Mouse (Mus musculus) embryonic facial prominence, embryonic 15.5 days (tissue): ENCODE measurements around the gene Rabgap1l. TPM values are rescaled to one million over a fixed set of nuclear protein-coding genes. Genes with fewer than 3 reads are reported as not detected.

Experiments
- ATAC-seq: fragments of 200-750 bp; cut with Nextera tagmentation; 2 replicates; pipeline ENCODE4 v1.8.0; 2017; ENCODE audit warnings: low read depth, moderate TSS enrichment; ENCODE audit not compliant: insufficient number of reproducible peaks, low FRiP score, low TSS enrichment
- H3K27ac ChIP-seq: fragments of 300-500 bp; sonication (generic); replicated peaks from 2 replicates; pipeline ENCODE4 v1.5.1; 2015; ENCODE audit warnings: mild to moderate bottlenecking, inconsistent platforms
- H3K27me3 ChIP-seq: fragments of 300-500 bp; sonication (generic); 2 replicates; pipeline ENCODE4 v1.6.1; 2015; ENCODE audit warnings: inconsistent platforms
- H3K36me3 ChIP-seq: fragments of 300-500 bp; sonication (generic); 2 replicates; pipeline ENCODE4 v1.6.1; 2015; ENCODE audit warnings: mild to moderate bottlenecking, inconsistent platforms
- H3K4me1 ChIP-seq: fragments of 300-500 bp; sonication (generic); 2 replicates; pipeline ENCODE4 v1.6.1; 2015; ENCODE audit warnings: inconsistent platforms
- H3K4me2 ChIP-seq: fragments of 300-500 bp; sonication (generic); replicated peaks from 2 replicates; pipeline ENCODE4 v1.6.1; 2015; ENCODE audit warnings: mild to moderate bottlenecking, inconsistent platforms
- H3K4me3 ChIP-seq: fragments of 300-500 bp; sonication (generic); replicated peaks from 2 replicates; pipeline ENCODE4 v1.5.1; 2015; ENCODE audit warnings: mild to moderate bottlenecking, inconsistent platforms
- H3K9ac ChIP-seq: fragments of 300-500 bp; sonication (generic); 2 replicates; pipeline ENCODE4 v1.6.1; 2015; ENCODE audit warnings: inconsistent platforms
- H3K9me3 ChIP-seq: fragments of 300-500 bp; sonication (generic); replicated peaks from 2 replicates; pipeline ENCODE4 v1.6.1; 2016; ENCODE audit warnings: inconsistent platforms
- WGBS: fragments of 180-500 bp; shearing (Covaris S2); methylation state at CpG from one replicate; pipeline ENCODE4 v1.1.7; 2015; 5-methylcytosine and 5-hydroxymethylcytosine counted together
- polyA plus RNA-seq: library from polyadenylated mRNA; unstranded; fragments of >200 nt; fragmentation: Nextera tagmentation; extraction: Ambion mirVana; gene quantifications from 2 replicates; pipeline ENCODE4 v1.2.1, GENCODE M21; 2015

The Rabgap1l gene
- polyA plus RNA-seq, 1 experiment from 2014 or later: 20.7 TPM

DNA sequence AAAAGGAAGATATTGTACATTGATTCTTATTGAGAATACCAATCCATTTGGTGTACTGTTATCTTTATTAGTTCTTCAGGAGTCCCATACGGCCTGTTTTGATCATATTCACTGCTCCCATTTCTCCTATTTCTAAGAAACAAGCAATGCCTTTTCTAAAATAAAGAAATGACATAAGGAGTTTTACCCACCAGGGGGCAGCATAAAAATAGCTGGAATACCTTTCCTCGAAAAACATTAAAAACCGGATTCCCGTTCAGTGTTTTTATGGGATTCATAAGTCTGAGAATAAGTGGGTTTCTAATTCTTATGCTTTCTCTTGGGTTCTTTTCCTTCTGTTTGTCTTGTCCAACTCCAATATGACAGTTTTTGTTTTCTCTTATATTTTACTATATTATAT lies 562.0 kb downstream of the Rabgap1l start:
- no peak for ATAC-seq
- H3K9me3 ChIP-seq: no peaks in the 10 kb centered on the region
- no peak overlapping the region for H3K27ac ChIP-seq
- H3K4me2 ChIP-seq: no peak overlapping the region
- H3K27me3 ChIP-seq: no peaks in the 10 kb centered on the region
- no peaks in the 10 kb centered on the region for H3K36me3 ChIP-seq
- no peak overlapping the region for H3K4me3 ChIP-seq
- 30% methylated on average over 4 of the region's 4 CpGs for WGBS
- no peak overlapping the region for H3K9ac ChIP-seq
- 0 out of 2 replicates have a peak, but pooled peaks cover 5% of the 10 kb centered on the region for H3K4me1 ChIP-seq

DNA sequence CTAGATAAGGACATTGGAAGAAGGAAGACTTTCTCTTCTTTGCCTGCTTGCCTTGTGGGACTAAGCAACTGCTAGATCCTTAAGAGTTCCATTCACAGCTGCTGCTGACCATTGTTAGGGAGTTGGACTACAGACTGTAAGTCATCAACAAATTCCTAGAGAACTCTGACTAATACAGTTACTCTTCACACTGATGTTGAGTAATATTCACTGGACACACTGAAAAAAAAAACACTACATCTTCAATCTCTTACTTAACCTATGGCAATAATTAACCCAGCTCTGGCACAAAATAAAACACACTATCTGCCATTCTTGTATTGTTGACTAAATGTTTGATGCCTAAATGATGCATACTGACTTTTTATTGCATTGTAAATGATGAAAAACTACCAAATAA lies 565.2 kb downstream of the Rabgap1l start:
- Histone ChIP-seq H3K27me3 (no peaks in the 10 kb centered on the region), H3K36me3 (no peaks in the 10 kb centered on the region), H3K4me3 (no peak overlapping the region), H3K9ac (no peak overlapping the region), H3K4me1 (no peaks in the 10 kb centered on the region), H3K9me3 (no peaks in the 10 kb centered on the region), H3K27ac (no peak overlapping the region), H3K4me2 (no peak overlapping the region)
- no peak for ATAC-seq

DNA sequence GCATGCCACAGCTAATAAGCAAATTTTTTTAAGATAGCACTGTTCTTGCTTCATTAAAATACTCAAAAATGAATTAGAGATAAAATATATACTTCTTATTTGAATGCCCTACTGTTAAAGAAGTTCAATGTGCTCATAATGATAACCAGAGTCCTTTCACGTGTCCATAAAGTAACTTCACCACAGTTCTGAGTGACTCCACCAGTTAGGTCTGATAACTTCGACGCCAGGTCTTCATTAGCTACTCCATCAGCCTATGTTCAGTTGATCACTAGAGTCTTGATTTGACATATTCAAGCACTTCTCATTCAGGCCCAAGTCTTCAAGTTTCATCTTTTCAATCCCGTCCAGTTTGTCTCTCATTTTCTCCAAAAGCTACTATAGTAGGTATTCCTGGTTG lies 565.8 kb downstream of the Rabgap1l start:
- Histone ChIP-seq H3K9ac (no peak overlapping the region), H3K27ac (no peak overlapping the region), H3K9me3 (no peaks in the 10 kb centered on the region), H3K27me3 (no peaks in the 10 kb centered on the region), H3K4me2 (no peak overlapping the region), H3K4me1 (no peaks in the 10 kb centered on the region), H3K4me3 (no peak overlapping the region), H3K36me3 (no peaks in the 10 kb centered on the region)
- WGBS: 88% methylated on average over 4 of the region's 4 CpGs
- no peak for ATAC-seq

DNA sequence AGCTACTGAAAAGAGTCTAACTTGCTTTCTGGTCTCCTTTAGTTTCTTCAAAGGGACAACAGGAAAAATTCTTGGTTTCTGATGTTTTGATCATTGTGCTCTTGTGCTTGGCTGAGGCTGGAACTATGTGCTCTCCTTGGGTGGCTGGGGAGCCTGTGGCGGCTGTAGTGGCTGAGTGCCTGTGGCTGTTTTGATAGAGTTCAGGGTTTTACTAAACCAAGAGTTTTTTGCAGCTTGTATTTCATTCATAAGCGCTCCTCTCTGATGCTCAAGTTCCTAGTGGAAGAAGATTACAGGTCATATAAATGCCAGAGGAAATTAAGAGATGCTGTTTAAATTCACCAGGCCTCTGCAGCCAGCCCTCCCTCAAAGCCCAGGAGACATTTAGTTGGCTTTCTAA lies 568.9 kb downstream of the Rabgap1l start:
- Histone ChIP-seq H3K36me3 (no peaks in the 10 kb centered on the region), H3K27me3 (no peaks in the 10 kb centered on the region), H3K9me3 (no peaks in the 10 kb centered on the region), H3K9ac (no peak overlapping the region), H3K4me2 (no peak overlapping the region), H3K27ac (no peak overlapping the region), H3K4me1 (no peaks in the 10 kb centered on the region), H3K4me3 (no peak overlapping the region)
- no peak for ATAC-seq
- 41% methylated on average over 2 of the region's 2 CpGs for WGBS

DNA sequence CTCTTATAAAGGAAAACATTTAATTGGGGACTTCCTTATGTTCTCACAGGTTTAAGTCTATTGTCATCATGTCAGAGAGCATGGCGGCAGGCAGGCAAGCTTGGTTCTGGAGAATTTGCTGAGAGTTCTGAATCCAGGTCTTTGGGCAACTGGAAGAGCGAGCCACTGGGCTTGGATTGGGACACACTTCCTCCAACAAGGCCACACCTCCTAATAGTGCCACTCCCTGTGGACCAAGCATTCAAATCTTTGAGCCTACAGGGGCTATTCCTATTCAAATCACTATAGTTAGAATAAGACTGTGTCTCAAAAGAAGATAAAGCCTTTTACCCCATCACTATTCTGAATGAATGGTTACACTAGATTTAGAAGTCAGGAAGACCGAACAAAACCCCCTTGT lies 575.1 kb downstream of the Rabgap1l start:
- no peak overlapping the region for H3K4me3 ChIP-seq
- no peaks in the 10 kb centered on the region for H3K27me3 ChIP-seq
- no peaks in the 10 kb centered on the region for H3K9me3 ChIP-seq
- no peaks in the 10 kb centered on the region for H3K4me1 ChIP-seq
- 87% methylated on average over 3 of the region's 3 CpGs for WGBS
- H3K9ac ChIP-seq: no peak overlapping the region
- H3K27ac ChIP-seq: no peak overlapping the region
- no peaks in the 10 kb centered on the region for H3K36me3 ChIP-seq
- no peak for ATAC-seq
- no peak overlapping the region for H3K4me2 ChIP-seq

DNA sequence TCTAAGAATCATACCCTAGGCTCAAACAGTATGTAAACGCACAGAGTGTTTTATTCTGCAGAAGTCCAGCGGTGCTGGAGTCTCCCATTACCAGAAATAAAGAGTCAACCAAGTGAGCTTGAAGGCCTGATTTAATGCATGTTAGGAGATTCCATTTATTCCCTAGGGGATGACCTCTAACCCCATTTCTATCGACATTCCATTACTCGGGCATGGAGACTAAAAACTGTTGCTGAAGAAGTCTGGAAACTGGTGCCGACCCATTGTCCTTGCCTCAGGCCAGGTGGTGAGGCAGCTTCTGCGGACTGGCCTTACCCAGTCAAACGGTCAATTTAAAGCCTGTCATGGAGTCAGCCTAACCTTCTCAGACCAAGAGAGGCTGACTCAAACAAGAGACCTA lies 578.8 kb downstream of the Rabgap1l start:
- WGBS: 76% methylated on average over 7 of the region's 7 CpGs
- Histone ChIP-seq H3K27ac (no peak overlapping the region), H3K36me3 (no peaks in the 10 kb centered on the region), H3K4me3 (no peak overlapping the region), H3K9ac (no peak overlapping the region), H3K27me3 (no peaks in the 10 kb centered on the region), H3K4me2 (no peak overlapping the region), H3K9me3 (no peaks in the 10 kb centered on the region), H3K4me1 (peaks cover 12% of the 10 kb centered on the region)
- ATAC-seq: no peak

DNA sequence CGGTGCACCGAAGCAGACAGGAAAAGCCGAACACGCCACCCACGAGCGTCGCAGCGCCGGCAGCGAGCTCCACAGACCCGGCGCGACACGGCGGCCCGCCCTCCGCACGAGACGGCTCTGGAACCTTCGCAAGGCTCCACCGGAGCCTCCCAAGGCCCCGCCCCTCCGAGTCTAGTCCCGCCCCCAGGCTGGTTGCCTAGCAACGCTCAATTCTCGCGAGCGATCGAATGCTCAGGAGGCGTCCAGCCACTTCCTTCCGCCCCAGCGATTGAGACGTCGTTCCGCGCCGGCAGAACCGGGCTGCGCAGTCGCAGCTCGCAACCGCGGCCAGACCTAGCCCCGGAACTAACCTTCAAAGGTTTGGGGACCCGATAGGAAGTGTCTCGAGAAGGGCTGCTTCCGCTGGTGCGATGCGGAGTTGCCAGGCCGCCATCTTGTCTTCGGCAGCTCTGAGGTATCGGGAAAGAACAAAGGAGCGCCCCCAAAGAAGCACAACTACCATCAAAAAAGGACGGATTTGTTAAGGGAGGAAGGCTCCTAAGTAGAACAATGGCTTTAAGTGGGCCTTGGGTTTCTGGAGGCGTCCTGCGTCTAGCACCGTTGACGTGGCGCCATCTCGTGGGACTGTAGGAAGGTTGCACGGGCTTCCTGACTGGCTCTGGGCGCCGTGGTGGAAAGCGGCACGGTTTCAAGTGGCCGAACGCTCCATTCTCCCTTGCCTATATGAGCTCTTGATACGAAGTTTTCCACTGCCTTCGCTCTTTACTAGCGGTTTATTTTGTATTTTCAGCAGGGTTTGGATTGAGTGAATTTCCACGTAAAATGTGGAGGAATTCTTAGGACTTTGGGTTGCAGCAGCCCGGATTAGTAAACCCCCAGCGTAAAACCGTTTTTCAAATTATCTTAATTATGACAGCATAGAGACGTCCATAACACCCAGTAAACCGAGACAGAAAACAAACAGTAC lies 580.0 kb downstream of the Rabgap1l start, which contains the start of gene Cacybp:
TSS of gene Cacybp (minus strand) at position 173 of the 967 bp plus-strand sequence.
- H3K4me3 ChIP-seq: peak within 1 kb of the TSS; percentile 87
- H3K27me3 ChIP-seq: no peaks in the 10 kb centered on the region
- WGBS: under 1% methylated on average over 76 of the region's 76 CpGs
- peak within 1 kb of the TSS; percentile 93 for H3K9ac ChIP-seq
- ATAC-seq: peak; percentile 99
- H3K4me1 ChIP-seq: peaks cover 12% of the 10 kb centered on the region
- H3K36me3 ChIP-seq: no peaks in the 10 kb centered on the region
- H3K9me3 ChIP-seq: no peaks in the 10 kb centered on the region
- peak within 1 kb of the TSS; percentile 99 for H3K27ac ChIP-seq
- peak within 1 kb of the TSS; percentile 57 for H3K4me2 ChIP-seq

DNA sequence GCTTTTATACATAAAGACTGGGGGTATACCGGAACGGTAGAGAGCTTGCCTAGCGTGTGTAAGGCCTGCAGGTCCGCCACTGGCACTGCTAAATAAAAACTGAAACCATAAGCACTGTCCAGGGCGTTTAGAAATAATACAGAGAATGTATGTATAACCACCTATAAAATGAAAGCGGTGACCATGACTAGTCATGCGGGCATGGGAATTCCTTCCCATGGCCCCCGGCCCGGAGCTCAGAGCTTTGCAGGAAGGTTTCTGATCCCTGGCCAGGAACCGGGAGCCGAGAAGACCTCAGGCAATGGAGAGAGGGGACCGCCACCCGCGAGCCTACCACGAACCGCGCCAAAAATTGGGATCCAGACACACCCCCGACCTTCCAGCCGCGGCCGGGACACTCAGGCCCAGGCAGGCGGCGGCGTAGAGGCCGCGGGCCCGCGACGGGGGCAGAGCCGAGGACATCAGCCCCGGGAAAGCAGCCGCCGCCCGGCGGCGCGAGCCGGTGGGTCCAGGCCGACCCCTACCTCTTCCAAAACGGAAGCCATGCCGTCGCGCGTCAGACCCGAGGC lies 580.8 kb downstream of the Rabgap1l start:
- Histone ChIP-seq H3K9ac (peak overlapping the region; percentile 93), H3K4me3 (peak overlapping the region; percentile 87), H3K4me1 (peaks cover 12% of the 10 kb centered on the region), H3K9me3 (no peaks in the 10 kb centered on the region), H3K27me3 (no peaks in the 10 kb centered on the region), H3K27ac (peak overlapping the region; percentile 99), H3K4me2 (peak overlapping the region; percentile 54), H3K36me3 (peaks cover 8% of the 10 kb centered on the region)
- peak; percentile 58 for ATAC-seq
- WGBS: under 1% methylated on average over 45 of the region's 45 CpGs

DNA sequence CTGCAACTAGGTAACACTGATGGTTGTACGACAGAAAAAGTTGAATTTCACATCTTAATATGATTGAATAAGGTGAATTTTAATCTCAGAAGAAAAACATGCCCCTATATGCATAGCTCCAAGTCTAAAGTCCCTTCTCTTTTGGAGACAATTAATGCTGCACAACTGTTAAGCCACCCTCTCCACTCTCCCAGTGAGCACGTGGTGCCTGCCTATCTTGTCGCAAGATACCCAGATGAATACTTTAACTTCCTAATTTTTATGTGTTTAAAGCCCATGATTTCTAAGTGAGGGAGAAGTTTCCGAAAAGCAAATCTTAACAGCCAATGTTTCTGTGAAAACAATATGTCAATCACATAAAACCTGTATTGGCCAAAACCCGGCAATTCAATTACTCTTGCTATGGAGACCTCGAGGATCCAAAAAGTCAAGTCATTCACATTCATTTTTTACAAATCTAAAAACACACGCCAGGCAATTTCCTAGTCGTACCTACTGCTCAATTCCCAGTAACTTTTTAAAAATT lies 581.4 kb downstream of the Rabgap1l start:
- peak overlapping the region; percentile 54 for H3K4me2 ChIP-seq
- H3K4me1 ChIP-seq: peaks cover 12% of the 10 kb centered on the region
- peak overlapping the region; percentile 87 for H3K4me3 ChIP-seq
- no peaks in the 10 kb centered on the region for H3K9me3 ChIP-seq
- peak overlapping the region; percentile 99 for H3K27ac ChIP-seq
- no peaks in the 10 kb centered on the region for H3K27me3 ChIP-seq
- ATAC-seq: no peak
- WGBS: under 1% methylated on average over 8 of the region's 8 CpGs
- peak overlapping the region; percentile 93 for H3K9ac ChIP-seq
- peaks cover 13% of the 10 kb centered on the region for H3K36me3 ChIP-seq

DNA sequence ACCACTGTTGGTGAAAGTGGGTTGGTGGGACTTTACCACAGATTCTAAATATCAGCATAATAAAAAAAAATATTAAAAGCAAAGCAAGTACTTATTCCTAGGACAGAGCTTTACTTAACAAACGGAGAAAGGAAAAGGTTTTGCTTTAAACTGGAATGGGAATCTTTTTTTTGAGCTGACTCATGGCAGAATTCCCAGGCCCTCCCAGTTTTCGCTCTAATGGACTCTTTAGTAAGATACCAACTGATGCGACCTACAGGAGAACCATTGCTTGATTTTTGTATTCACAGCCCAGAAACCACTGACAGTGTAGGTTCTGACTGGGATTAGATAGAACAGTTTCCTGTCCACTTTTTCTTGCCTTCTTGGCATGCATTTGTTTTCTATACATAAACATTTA lies 582.4 kb downstream of the Rabgap1l start:
- no peak for ATAC-seq
- Histone ChIP-seq H3K9ac (no peak overlapping the region), H3K36me3 (peaks cover 24% of the 10 kb centered on the region), H3K27me3 (no peaks in the 10 kb centered on the region), H3K27ac (no peak overlapping the region), H3K9me3 (no peaks in the 10 kb centered on the region), H3K4me1 (peaks cover 12% of the 10 kb centered on the region), H3K4me3 (peak overlapping the region; percentile 87), H3K4me2 (peak overlapping the region; percentile 54)
- 58% methylated on average over 3 of the region's 3 CpGs for WGBS

DNA sequence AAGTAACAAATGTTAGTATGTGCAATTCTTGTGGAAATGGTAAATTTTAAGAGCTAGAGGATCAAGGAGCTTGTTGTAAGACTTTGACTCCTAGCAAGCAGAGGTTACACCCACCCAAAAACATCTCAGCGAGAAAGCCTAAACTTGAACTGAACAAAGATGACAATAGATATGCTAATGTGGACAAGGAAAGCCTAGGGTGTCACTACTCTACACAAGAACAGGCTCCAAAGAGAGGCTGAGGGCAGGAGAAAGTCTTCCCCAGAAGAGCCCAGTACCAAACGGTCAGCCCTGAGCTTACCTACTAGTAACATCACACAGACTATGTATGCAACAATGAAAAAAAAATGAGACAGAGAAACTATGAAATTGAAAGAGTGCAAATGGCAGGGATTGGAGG lies 583.2 kb downstream of the Rabgap1l start:
- H3K9ac ChIP-seq: no peak overlapping the region
- H3K4me2 ChIP-seq: no peak overlapping the region
- no peak for ATAC-seq
- 74% methylated on average over 2 of the region's 2 CpGs for WGBS
- no peak overlapping the region for H3K4me3 ChIP-seq
- H3K9me3 ChIP-seq: no peaks in the 10 kb centered on the region
- H3K36me3 ChIP-seq: peaks cover 29% of the 10 kb centered on the region
- H3K27ac ChIP-seq: no peak overlapping the region
- no peaks in the 10 kb centered on the region for H3K27me3 ChIP-seq
- peaks cover 12% of the 10 kb centered on the region for H3K4me1 ChIP-seq
